Mouse (Mus musculus) MEL (cell line): ENCODE measurements around the gene Crhbp. TPM values are rescaled to one million over a fixed set of nuclear protein-coding genes. Genes with fewer than 3 reads are reported as not detected.

Experiments used
- DNase-seq: peaks from one replicate; pipeline ENCODE4 v3.0.0; 2011; ENCODE audit warnings: low read depth, low spot score
- H3K27ac ChIP-seq: 2 replicates; pipeline ENCODE4 v1.5.1; 2012; ENCODE audit warnings: low read depth, mild to moderate bottlenecking, control low read depth, low read length, moderate library complexity; ENCODE audit not compliant: control insufficient read depth
- H3K27me3 ChIP-seq, 2 experiments: fragments of 150-350 bp in 1 of 2; sonication (generic) in 1 of 2; 2 replicates each; pipeline ENCODE4 v1.6.1; 2012; ENCODE audit warnings: low read length in 2 of 2, mild to moderate bottlenecking in 2 of 2, improper control_type of control experiment in 1 of 2, moderate library complexity in 1 of 2; ENCODE audit not compliant: insufficient read depth in 2 of 2, control insufficient read depth in 1 of 2
- H3K36me3 ChIP-seq, 2 experiments: 2 replicates each; pipeline ENCODE4 v1.6.1; 2012 to 2014; ENCODE audit warnings: low read length in 2 of 2, improper control_type of control experiment in 1 of 2, inconsistent platforms in 1 of 2, mild to moderate bottlenecking in 1 of 2; ENCODE audit not compliant: insufficient read depth in 2 of 2, control insufficient read depth in 1 of 2
- H3K4me1 ChIP-seq, 2 experiments: fragments of 150-350 bp in 1 of 2; sonication (generic) in 1 of 2; 2 replicates each; pipeline ENCODE4 v1.6.1; 2012; ENCODE audit warnings: low read length in 2 of 2, improper control_type of control experiment in 1 of 2, mild to moderate bottlenecking in 1 of 2; ENCODE audit not compliant: insufficient read depth in 2 of 2, control insufficient read depth in 1 of 2
- H3K4me3 ChIP-seq, 2 experiments: fragments of 150-350 bp in 1 of 2; sonication (generic) in 1 of 2; 2 replicates each; pipeline ENCODE4 v1.5.1; 2012; ENCODE audit warnings: low read depth in 2 of 2, low read length in 2 of 2, mild to moderate bottlenecking in 2 of 2, moderate library complexity in 2 of 2, control low read depth in 1 of 2, improper control_type of control experiment in 1 of 2; ENCODE audit not compliant: control insufficient read depth in 1 of 2, insufficient read depth in 1 of 2
- H3K79me2 ChIP-seq: 2 replicates; pipeline ENCODE4 v1.6.1; 2012; ENCODE audit warnings: mild to moderate bottlenecking, low read length, moderate library complexity; ENCODE audit not compliant: control insufficient read depth, poor library complexity, insufficient read depth
- H3K9ac ChIP-seq: 2 replicates; pipeline ENCODE4 v1.6.1; 2012; ENCODE audit warnings: low read depth, mild to moderate bottlenecking, control low read depth, low read length, moderate library complexity; ENCODE audit not compliant: control insufficient read depth, poor library complexity, severe bottlenecking
- H3K9me3 ChIP-seq: fragments of 150-350 bp; sonication (generic); replicated peaks from 2 replicates; pipeline ENCODE4 v1.6.1; 2012; ENCODE audit warnings: mild to moderate bottlenecking, low read length, improper control_type of control experiment, moderate library complexity; ENCODE audit not compliant: insufficient read depth
- CHD2 ChIP-seq: IDR thresholded peaks from 2 replicates; pipeline ENCODE4 v1.6.1; 2011; ENCODE audit warnings: low read length, improper control_type of control experiment
- CTCF ChIP-seq, 3 experiments: IDR thresholded peaks in 2 of 3; conservative IDR thresholded peaks in 1 of 3; 2 replicates each; pipeline ENCODE4 v1.5.1; 2011 to 2012; ENCODE audit warnings: low read length in 3 of 3, low read depth in 2 of 3, mild to moderate bottlenecking in 2 of 3, improper control_type of control experiment in 1 of 3, inconsistent platforms in 1 of 3, mixed read lengths in 1 of 3, moderate library complexity in 1 of 3; ENCODE audit not compliant: control insufficient read depth in 1 of 3, insufficient read depth in 1 of 3, poor library complexity in 1 of 3, severe bottlenecking in 1 of 3
- E2F4 ChIP-seq: IDR thresholded peaks from 2 replicates; pipeline ENCODE4 v1.6.1; 2011; ENCODE audit warnings: low read depth, low read length, improper control_type of control experiment, borderline replicate concordance
- EP300 ChIP-seq, 2 experiments: IDR thresholded peaks; 2 replicates each; pipeline ENCODE4 v1.6.1; 2011; ENCODE audit warnings: improper control_type of control experiment in 2 of 2, low read length in 2 of 2, low read depth in 1 of 2, mild to moderate bottlenecking in 1 of 2
- GABPA ChIP-seq: IDR thresholded peaks from 2 replicates; pipeline ENCODE4 v1.6.1; 2012; ENCODE audit warnings: low read depth, mild to moderate bottlenecking, inconsistent platforms, low read length, improper control_type of control experiment, moderate library complexity
- GATA1 ChIP-seq: IDR thresholded peaks from 2 replicates; pipeline ENCODE4 v1.6.1; 2011; ENCODE audit warnings: low read depth, low read length, improper control_type of control experiment
- MAX ChIP-seq: IDR thresholded peaks from 2 replicates; pipeline ENCODE4 v1.6.1; 2011; ENCODE audit warnings: low read length, improper control_type of control experiment
- MEF2A ChIP-seq: IDR thresholded peaks from 2 replicates; pipeline ENCODE4 v1.6.1; 2014; ENCODE audit warnings: low read depth, mild to moderate bottlenecking, inconsistent platforms, low read length, improper control_type of control experiment; ENCODE audit not compliant: poor library complexity, insufficient replicate concordance, severe bottlenecking; ENCODE audit errors: extremely low read depth
- MXI1 ChIP-seq: IDR thresholded peaks from 2 replicates; pipeline ENCODE4 v1.6.1; 2011; ENCODE audit warnings: mild to moderate bottlenecking, low read depth, low read length, improper control_type of control experiment
- MYB ChIP-seq: IDR thresholded peaks from 2 replicates; pipeline ENCODE4 v1.6.1; 2011; ENCODE audit warnings: mild to moderate bottlenecking, low read depth, low read length, improper control_type of control experiment
- MYC ChIP-seq: IDR thresholded peaks from 2 replicates; pipeline ENCODE4 v1.6.1; 2011; ENCODE audit warnings: low read depth, mild to moderate bottlenecking, low read length, improper control_type of control experiment, moderate library complexity
- POLR2AphosphoS2 ChIP-seq: IDR thresholded peaks from 2 replicates; pipeline ENCODE4 v1.6.1; 2011; ENCODE audit warnings: low read length, improper control_type of control experiment
- RAD21 ChIP-seq: IDR thresholded peaks from 2 replicates; pipeline ENCODE4 v1.6.1; 2011; ENCODE audit warnings: mild to moderate bottlenecking, low read depth, low read length, improper control_type of control experiment
- RCOR1 ChIP-seq: IDR thresholded peaks from 2 replicates; pipeline ENCODE4 v1.6.1; 2012; ENCODE audit warnings: low read depth, mild to moderate bottlenecking, inconsistent platforms, low read length, improper control_type of control experiment
- SIN3A ChIP-seq: IDR thresholded peaks from 2 replicates; pipeline ENCODE4 v1.6.1; 2012; ENCODE audit warnings: low read length, improper control_type of control experiment, inconsistent platforms
- SMC3 ChIP-seq: IDR thresholded peaks from 2 replicates; pipeline ENCODE4 v1.6.1; 2011; ENCODE audit warnings: low read depth, low read length, improper control_type of control experiment
- TBP ChIP-seq: IDR thresholded peaks from 2 replicates; pipeline ENCODE4 v1.8.0; 2011; ENCODE audit warnings: low read depth, low read length, improper control_type of control experiment
- ZMIZ1 ChIP-seq: IDR thresholded peaks from 2 replicates; pipeline ENCODE4 v1.6.1; 2012; ENCODE audit warnings: low read depth, mild to moderate bottlenecking, inconsistent platforms, low read length, improper control_type of control experiment, moderate library complexity
- polyA plus RNA-seq, 2 experiments: library from polyadenylated mRNA; stranded (reverse) in 1 of 2; unstranded in 1 of 2; fragments of >175 nt in 1 of 2; fragments of >200 nt in 1 of 2; gene quantifications; 2 replicates each; pipeline versions ENCODE4 v1.2.1 to v1.2.4; 2012; ENCODE audit warnings: low replicate concordance in 2 of 2, low read depth in 1 of 2; ENCODE audit not compliant: insufficient read length in 2 of 2, insufficient read depth in 1 of 2, missing spikeins in 1 of 2
- total RNA-seq: library from RNA; depleted of rRNA; stranded (reverse); fragments of 300-350 nt; gene quantifications from 2 replicates; pipeline ENCODE4 v1.2.3, GENCODE M21; 2012

The Crhbp gene
- total and polyA plus RNA-seq, 3 experiments: not detected

GRCm38 (mm10) chr13:95450636-95451210 lies 6.0 kb upstream of the Crhbp start:
- H3K27ac ChIP-seq: no peak overlapping the region
- DNase-seq: no peak
- no peaks in the 10 kb centered on the region for H3K79me2 ChIP-seq
- H3K4me3 ChIP-seq: no peak overlapping the region
- H3K36me3 ChIP-seq: no peaks in the 10 kb centered on the region
- no peaks in the 10 kb centered on the region; a peak in 1 of 4 replicates for H3K4me1 ChIP-seq
- H3K9ac ChIP-seq: no peak overlapping the region
- H3K27me3 ChIP-seq: no peaks in the 10 kb centered on the region; a peak in 2 of 4 replicates
- H3K9me3 ChIP-seq: no peaks in the 10 kb centered on the region
- TF ChIP-seq SIN3A (no peak), GABPA (no peak), EP300 (IDR thresholded peaks at IDR 0.05; ENCODE audit: low read depth in 1 of 2, low read length in 2 of 2) (no peak), RAD21 (no peak), GATA1 (no peak), MXI1 (no peak)

GRCm38 (mm10) chr13:95449730-95450129 lies 5.0 kb upstream of the Crhbp start:
- Histone ChIP-seq H3K4me1 (no peaks in the 10 kb centered on the region; a peak in 1 of 4 replicates), H3K27me3 (no peaks in the 10 kb centered on the region; a peak in 2 of 4 replicates), H3K9ac (no peak overlapping the region), H3K27ac (no peak overlapping the region), H3K36me3 (no peaks in the 10 kb centered on the region), H3K79me2 (no peaks in the 10 kb centered on the region), H3K4me3 (no peak overlapping the region), H3K9me3 (no peaks in the 10 kb centered on the region)
- no peak for DNase-seq
- TF ChIP-seq MYC: no peak
- TF ChIP-seq E2F4: no peak
- TF ChIP-seq MAX: no peak
- no peak for TF ChIP-seq CTCF (IDR thresholded peaks at IDR 0.05 in 2 of 3, conservative IDR thresholded peaks at IDR 0.05 in 1 of 3; ENCODE audit: control insufficient read depth in 1 of 3, insufficient read depth in 1 of 3, low read depth in 2 of 3, low read length in 3 of 3, poor library complexity in 1 of 3, severe bottlenecking in 1 of 3)
- no peak for TF ChIP-seq RCOR1
- no peak for TF ChIP-seq MYB
- no peak for TF ChIP-seq TBP
- no peak for TF ChIP-seq POLR2AphosphoS2
- TF ChIP-seq SMC3: no peak
- no peak for TF ChIP-seq CHD2
- TF ChIP-seq MXI1: no peak
- TF ChIP-seq ZMIZ1: no peak
- TF ChIP-seq MEF2A: no peak
